Mouse (Mus musculus): ENCODE data around the gene Eif2b4.

DNA sequence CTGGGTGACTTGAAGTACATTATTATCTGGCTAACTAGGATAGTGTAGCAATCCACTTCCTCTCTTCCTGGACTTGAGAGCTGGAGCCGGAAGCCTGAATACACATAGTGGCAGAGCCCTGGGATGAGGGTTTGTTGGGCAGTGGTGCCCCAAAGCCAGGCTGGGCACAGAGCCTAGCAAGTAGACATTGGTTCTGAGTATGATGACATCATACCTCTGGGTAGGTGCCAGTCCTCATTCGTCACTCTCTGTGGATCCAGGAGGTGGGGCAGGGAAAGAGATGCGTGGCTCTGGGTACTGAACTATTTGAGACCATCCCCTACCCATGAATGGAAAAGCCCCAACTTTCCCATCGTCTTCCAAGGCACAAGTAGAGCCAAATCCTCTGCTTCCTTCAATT is 43.4 kb downstream of the Eif2b4 start:
- no peak for TF ChIP-seq CEBPB (IDR thresholded peaks at IDR 0.05; ENCODE audit: low read depth)
- TF ChIP-seq CTCF (IDR thresholded peaks at IDR 0.05; ENCODE audit: control insufficient read depth, insufficient read depth, insufficient read length) = no peak
- no peak for TF ChIP-seq MAX (IDR thresholded peaks at IDR 0.05)
- TF ChIP-seq MYOD1 (IDR thresholded peaks at IDR 0.05; ENCODE audit: control insufficient read depth, insufficient read length, low read depth) = no peak
- no peak for TF ChIP-seq MYOG (IDR thresholded peaks at IDR 0.05; ENCODE audit: control insufficient read depth, extremely low read depth, insufficient read length)
- no peak for TF ChIP-seq USF1 (IDR thresholded peaks at IDR 0.05; ENCODE audit: low read depth)
- no peak for TF ChIP-seq FOSL1 (IDR thresholded peaks at IDR 0.05; ENCODE audit: insufficient read depth, low read length, poor library complexity, severe bottlenecking)
